Mouse (Mus musculus) granulocyte monocyte progenitor cell, adult 5-6 weeks (primary cell): ENCODE results near the gene Gm8265. TPM values are rescaled to one million over a fixed set of nuclear protein-coding genes. Genes with fewer than 3 reads are reported as not detected.
"Not testable (repeated sequence)": the region's sequence is repeated elsewhere in the genome, so short reads cannot be mapped to it uniquely, and the experiment has no call there.

Experiments
- ATAC-seq: replicated peaks from 2 replicates; pipeline ENCODE4 v1.8.0; 2016; ENCODE audit warnings: mild to moderate bottlenecking, moderate TSS enrichment, inconsistent platforms; ENCODE audit not compliant: poor library complexity, severe bottlenecking
- total RNA-seq, 2 experiments: library from RNA; stranded (forward) in 1 of 2; stranded (reverse) in 1 of 2; fragments of 200-712, 200-1000 nt in 1 of 2; fragments of >200 nt in 1 of 2; fragmentation: Nextera tagmentation in 1 of 2; gene quantifications; 2 replicates each; pipeline ENCODE4 v1.2.3; 2014 to 2017

Gene Gm8265
- total RNA-seq (2014; fragmentation: Nextera tagmentation) (not detected in 2 replicates), total RNA-seq (2017) (not detected in 2 replicates)

GRCm38 (mm10) chr14:5632928-5633327 is at the start of gene Gm8265:
TSS of gene Gm8265 (minus strand) at chr14:5633028.
- not testable (repeated sequence) for ATAC-seq

Other genes starting within 250 kb of the Gm8265 start
- gene Gm3500, start 244.0 kb downstream of the Gm8265 start, total RNA-seq (2014; fragmentation: Nextera tagmentation), result 1.3 TPM in 1 of 2 replicates, not detected in the other
- gene Gm3500, start 244.0 kb downstream of the Gm8265 start, total RNA-seq (2017), result not detected in 2 replicates
- gene Gm3194, start 177.6 kb downstream of the Gm8265 start, total RNA-seq (2014; fragmentation: Nextera tagmentation), result 1.6 TPM in 1 of 2 replicates, not detected in the other
- 0.21 and 0.43 TPM in 2 replicates for gene Gm3194, start 177.6 kb downstream of the Gm8265 start, total RNA-seq (2017)
- not detected in 2 replicates for gene Gm8246, start 155.2 kb downstream of the Gm8265 start, total RNA-seq (2014; fragmentation: Nextera tagmentation)
- not detected in 2 replicates for gene Gm8246, start 155.2 kb downstream of the Gm8265 start, total RNA-seq (2017)
- not detected in 2 replicates for gene Gm3187, start 148.8 kb downstream of the Gm8265 start, total RNA-seq (2014; fragmentation: Nextera tagmentation)
- gene Gm3187, start 148.8 kb downstream of the Gm8265 start, total RNA-seq (2017), result not detected in 2 replicates
- gene Gm3488, start 131.4 kb downstream of the Gm8265 start, total RNA-seq (2014; fragmentation: Nextera tagmentation), result 0.37 TPM in 1 of 2 replicates, not detected in the other
- not detected in 2 replicates for gene Gm3488, start 131.4 kb downstream of the Gm8265 start, total RNA-seq (2017)
- gene Gm3532, start 94.5 kb downstream of the Gm8265 start, total RNA-seq (2014; fragmentation: Nextera tagmentation), result not detected in 2 replicates
- gene Gm3532, start 94.5 kb downstream of the Gm8265 start, total RNA-seq (2017), result not detected in 2 replicates
- not detected in 2 replicates for gene Gm9603, start 54.4 kb upstream of the Gm8265 start, total RNA-seq (2014; fragmentation: Nextera tagmentation)
- gene Gm9603, start 54.4 kb upstream of the Gm8265 start, total RNA-seq (2017), result not detected in 2 replicates
- 1.3 TPM in 1 of 2 replicates, not detected in the other for gene Gm3373, start 108.5 kb upstream of the Gm8265 start, total RNA-seq (2014; fragmentation: Nextera tagmentation)
- 0.99 TPM in 1 of 2 replicates, not detected in the other for gene Gm3373, start 108.5 kb upstream of the Gm8265 start, total RNA-seq (2017)
- gene Gm3383, start 175.0 kb upstream of the Gm8265 start, total RNA-seq (2014; fragmentation: Nextera tagmentation), result 1.6 TPM in 1 of 2 replicates, not detected in the other
- 0.21 and 0.43 TPM in 2 replicates for gene Gm3383, start 175.0 kb upstream of the Gm8265 start, total RNA-seq (2017)
- gene Gm3424, start 197.3 kb upstream of the Gm8265 start, total RNA-seq (2014; fragmentation: Nextera tagmentation), result not detected in 2 replicates
- gene Gm3424, start 197.3 kb upstream of the Gm8265 start, total RNA-seq (2017), result not detected in 2 replicates
- gene Gm8237, start 247.4 kb upstream of the Gm8265 start, total RNA-seq (2014; fragmentation: Nextera tagmentation), result not detected in 2 replicates
- not detected in 2 replicates for gene Gm8237, start 247.4 kb upstream of the Gm8265 start, total RNA-seq (2017)